Mouse (Mus musculus) C2C12 (cell line): ENCODE data around the gene Gm42517.

ENCODE experiments used
- CEBPB ChIP-seq: IDR thresholded peaks from one replicate; pipeline ENCODE4 v1.6.1; 2011; ENCODE audit warnings: low read depth, mild to moderate bottlenecking, control low read depth, moderate library complexity
- CTCF ChIP-seq: IDR thresholded peaks from one replicate; pipeline ENCODE4 v1.5.1; 2011; ENCODE audit not compliant: control insufficient read depth, insufficient read depth, insufficient read length
- USF1 ChIP-seq: IDR thresholded peaks from one replicate; pipeline ENCODE4 v1.6.1; 2011; ENCODE audit warnings: low read depth, mild to moderate bottlenecking, control low read depth, moderate library complexity

DNA sequence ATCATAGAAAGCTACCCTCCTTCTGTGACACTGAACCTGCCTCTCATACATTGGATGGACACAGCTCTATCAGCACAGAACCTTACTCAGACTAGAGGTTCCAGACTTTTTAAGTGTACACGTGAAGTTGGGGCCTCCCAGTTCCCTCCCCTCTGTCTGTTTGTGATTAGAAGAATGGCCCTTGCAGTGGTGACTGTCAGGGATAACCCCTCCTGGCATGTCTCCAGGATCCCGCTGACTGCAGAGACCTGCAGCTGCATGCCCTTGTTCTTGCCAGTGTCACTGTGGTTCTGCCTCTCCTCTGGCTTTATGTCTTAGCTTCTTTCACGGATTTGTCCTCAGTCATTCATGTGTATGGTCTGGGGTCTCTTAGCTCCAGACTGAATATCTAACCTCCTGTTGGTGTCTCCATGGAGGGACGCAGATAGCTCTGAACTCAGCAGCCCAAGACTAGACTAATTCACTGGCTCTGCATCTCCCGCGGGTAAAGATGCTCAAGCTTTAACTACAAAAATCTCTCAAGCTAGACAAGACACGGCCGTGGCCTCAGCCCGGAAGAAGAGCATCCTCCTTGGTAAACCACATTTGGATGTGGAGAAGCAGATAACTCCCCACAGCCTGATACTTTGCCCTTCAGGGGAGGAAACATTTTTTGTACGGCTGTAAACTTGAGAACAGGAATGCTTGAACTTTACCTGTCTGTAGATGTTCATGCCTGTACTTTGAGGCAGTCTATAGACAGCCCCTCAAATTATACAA lies 22.2 kb downstream of the Gm42517 start:
- TF ChIP-seq CTCF (no peak), USF1 (no peak), CEBPB (no peak)
